Mouse (Mus musculus) c-Kit-positive CD71-positive TER-119-negative erythroid progenitor cells, embryonic 14.5 days (primary cell): ENCODE results near the gene Atp6v0d1.
A peak's percentile ranks its signal among the peaks of the same experiment; 100 is the strongest.

Experiments used
- DNase-seq: peaks from one replicate; pipeline ENCODE4 v3.0.0-alpha.2; 2013; ENCODE audit warnings: low read depth

The Atp6v0d1 gene

GRCm38 (mm10) chr8:105504617-105505016, 61.2 kb downstream of the Atp6v0d1 start:
- DNase-seq: no peak

GRCm38 (mm10) chr8:105499787-105500186, 66.1 kb downstream of the Atp6v0d1 start:
- DNase-seq: no peak

GRCm38 (mm10) chr8:105496439-105497180, 69.2 kb downstream of the Atp6v0d1 start, which contains the start of gene Zdhhc1:
TSS of gene Zdhhc1 (minus strand) at chr8:105496902.
- DNase-seq: peak; percentile 51

GRCm38 (mm10) chr8:105495350-105496302, 70.2 kb downstream of the Atp6v0d1 start:
- no peak for DNase-seq

- DNase-seq: no peak
Observed at GRCm38 (mm10) chr8:105494566-105494965, 71.3 kb downstream of the Atp6v0d1 start.

GRCm38 (mm10) chr8:105493495-105493894, 72.4 kb downstream of the Atp6v0d1 start:
- DNase-seq: no peak

- DNase-seq: no peak
Observed at GRCm38 (mm10) chr8:105489281-105489680, 76.6 kb downstream of the Atp6v0d1 start.

- no peak for DNase-seq
Observed at GRCm38 (mm10) chr8:105488082-105488481, 77.8 kb downstream of the Atp6v0d1 start.

GRCm38 (mm10) chr8:105484392-105484791, 81.5 kb downstream of the Atp6v0d1 start:
- DNase-seq: no peak

- no peak for DNase-seq
Observed at GRCm38 (mm10) chr8:105484030-105484368, 81.8 kb downstream of the Atp6v0d1 start.

GRCm38 (mm10) chr8:105483212-105484029, 82.4 kb downstream of the Atp6v0d1 start:
- no peak for DNase-seq

- DNase-seq: no peak
Observed at GRCm38 (mm10) chr8:105482123-105482522, 83.7 kb downstream of the Atp6v0d1 start.

GRCm38 (mm10) chr8:105481453-105481852, 84.4 kb downstream of the Atp6v0d1 start:
- peak; percentile 59 for DNase-seq

- DNase-seq: no peak
Observed at GRCm38 (mm10) chr8:105481013-105481412, 84.8 kb downstream of the Atp6v0d1 start.

- no peak for DNase-seq
Observed at GRCm38 (mm10) chr8:105477792-105478191, 88.1 kb downstream of the Atp6v0d1 start.

- DNase-seq: no peak
Observed at GRCm38 (mm10) chr8:105476628-105477413, 89.0 kb downstream of the Atp6v0d1 start.

- DNase-seq: no peak
Observed at GRCm38 (mm10) chr8:105476161-105476560, 89.7 kb downstream of the Atp6v0d1 start.

- no peak for DNase-seq
Observed at GRCm38 (mm10) chr8:105475742-105476141, 90.1 kb downstream of the Atp6v0d1 start.

GRCm38 (mm10) chr8:105475254-105475653, 90.6 kb downstream of the Atp6v0d1 start:
- DNase-seq: no peak

GRCm38 (mm10) chr8:105474680-105475079, 91.2 kb downstream of the Atp6v0d1 start:
- no peak for DNase-seq
